Mouse (Mus musculus) lung, embryonic 16.5 days (tissue): ENCODE data around the gene Dscaml1. TPM values are rescaled to one million over a fixed set of nuclear protein-coding genes. Genes with fewer than 3 reads are reported as not detected.

Source experiments
- ATAC-seq: fragments of 200-750 bp; cut with Nextera tagmentation; 2 replicates; pipeline ENCODE4 v1.8.0; 2017; ENCODE audit warnings: low read depth, mild to moderate bottlenecking, moderate library complexity
- H3K27ac ChIP-seq: fragments of 300-500 bp; sonication (generic); 2 replicates; pipeline ENCODE4 v1.5.1; 2014; ENCODE audit warnings: mild to moderate bottlenecking, control low read depth, low read length
- H3K27me3 ChIP-seq: fragments of 300-500 bp; sonication (generic); 2 replicates; pipeline ENCODE4 v1.6.1; 2014; ENCODE audit warnings: low read depth, low read length, mixed read lengths; ENCODE audit not compliant: control insufficient read depth, insufficient read depth
- H3K36me3 ChIP-seq: fragments of 300-500 bp; sonication (generic); 2 replicates; pipeline ENCODE4 v1.6.1; 2014; ENCODE audit warnings: low read length; ENCODE audit not compliant: control insufficient read depth, insufficient read depth
- H3K4me1 ChIP-seq: fragments of 300-500 bp; sonication (generic); replicated peaks from 2 replicates; pipeline ENCODE4 v1.6.1; 2014; ENCODE audit warnings: low read length, mixed read lengths; ENCODE audit not compliant: control insufficient read depth, insufficient read depth
- H3K4me2 ChIP-seq: fragments of 300-500 bp; sonication (generic); 2 replicates; pipeline ENCODE4 v1.6.1; 2014; ENCODE audit warnings: low read depth, low read length, control low read depth
- H3K4me3 ChIP-seq: fragments of 300-500 bp; sonication (generic); 2 replicates; pipeline ENCODE4 v1.5.1; 2014; ENCODE audit warnings: mild to moderate bottlenecking, low read length, control low read depth
- H3K9ac ChIP-seq: fragments of 300-500 bp; sonication (generic); 2 replicates; pipeline ENCODE4 v1.6.1; 2014; ENCODE audit warnings: low read length, control low read depth
- H3K9me3 ChIP-seq: fragments of 300-500 bp; sonication (generic); 2 replicates; pipeline ENCODE4 v1.6.1; 2016; ENCODE audit warnings: low read length; ENCODE audit not compliant: control insufficient read depth
- WGBS: fragments of 180-500 bp; shearing (Covaris S2); extraction: QIAGEN DNeasy Blood & Tissue Kit; methylation state at CpG from one replicate; pipeline ENCODE4 v1.1.7; 2014; 5-methylcytosine and 5-hydroxymethylcytosine counted together
- polyA plus RNA-seq: library from polyadenylated mRNA; unstranded; fragments of >200 nt; fragmentation: Nextera tagmentation; extraction: Ambion mirVana; gene quantifications from 2 replicates; pipeline ENCODE4 v1.2.1, GENCODE M21; 2015

Dscaml1 gene
- polyA plus RNA-seq, 1 experiment from 2014 or later: 0.18 TPM

DNA sequence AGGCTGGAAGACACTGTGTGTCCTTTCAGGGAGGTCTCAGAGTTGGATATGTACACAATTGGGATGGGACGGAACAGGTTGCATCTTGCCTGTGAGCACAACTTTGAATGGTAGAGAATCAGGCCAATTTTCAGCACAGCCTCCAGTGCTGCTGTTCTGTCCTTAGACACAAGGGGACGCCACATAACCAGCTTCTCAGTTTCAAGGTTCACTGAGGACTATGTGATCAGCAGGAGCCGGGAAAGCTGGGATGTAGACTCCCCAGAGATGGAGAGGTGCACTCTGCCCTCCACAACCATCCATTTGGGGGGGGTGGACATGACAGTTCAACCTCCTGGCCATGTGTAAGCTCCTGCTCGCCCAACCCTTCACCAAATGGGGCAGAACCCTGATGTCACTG lies 10.5 kb upstream of the Dscaml1 start:
- Histone ChIP-seq H3K4me3 (no peak overlapping the region), H3K9ac (no peak overlapping the region), H3K27ac (no peak overlapping the region), H3K36me3 (no peaks in the 10 kb centered on the region), H3K27me3 (no peaks in the 10 kb centered on the region), H3K4me2 (no peak overlapping the region), H3K9me3 (no peaks in the 10 kb centered on the region), H3K4me1 (no peaks in the 10 kb centered on the region)
- ATAC-seq: no peak
- 38% methylated on average over 4 of the region's 4 CpGs for WGBS

DNA sequence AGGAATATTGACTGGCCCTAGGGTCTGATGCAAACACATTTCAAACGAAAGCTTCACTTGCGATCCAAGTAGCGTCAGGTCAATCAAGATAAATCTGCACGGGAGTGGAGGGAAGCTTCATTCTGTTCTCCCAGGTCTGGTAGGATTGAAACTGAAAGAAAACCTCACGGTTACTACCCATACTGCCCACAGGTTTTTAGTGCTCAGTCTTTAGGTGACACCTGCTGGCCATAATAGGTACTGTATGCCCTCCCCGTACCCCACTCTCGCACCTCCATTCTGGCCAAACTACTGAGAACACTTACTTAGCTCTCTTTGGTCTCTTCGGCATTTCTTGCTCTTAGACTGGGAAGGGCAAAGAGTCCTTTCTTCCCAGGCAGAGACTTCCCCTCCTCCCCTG lies 9.2 kb upstream of the Dscaml1 start:
- H3K36me3 ChIP-seq: no peaks in the 10 kb centered on the region
- peak overlapping the region; percentile 37 for H3K4me2 ChIP-seq
- no peaks in the 10 kb centered on the region for H3K9me3 ChIP-seq
- no peak overlapping the region for H3K27ac ChIP-seq
- H3K4me1 ChIP-seq: no peaks in the 10 kb centered on the region
- H3K4me3 ChIP-seq: peak overlapping the region; percentile 34
- 16% methylated on average over 8 of the region's 8 CpGs for WGBS
- H3K27me3 ChIP-seq: no peaks in the 10 kb centered on the region
- no peak for ATAC-seq
- H3K9ac ChIP-seq: peak overlapping the region; percentile 49

- H3K4me3 ChIP-seq: no peak overlapping the region
- H3K9ac ChIP-seq: no peak overlapping the region
- H3K9me3 ChIP-seq: no peaks in the 10 kb centered on the region
- no peak overlapping the region for H3K27ac ChIP-seq
- H3K4me2 ChIP-seq: no peak overlapping the region
- no peak for ATAC-seq
- no peaks in the 10 kb centered on the region for H3K27me3 ChIP-seq
- no peaks in the 10 kb centered on the region for H3K4me1 ChIP-seq
- H3K36me3 ChIP-seq: no peaks in the 10 kb centered on the region
- 54% methylated on average over 8 of the region's 8 CpGs for WGBS
Observed at GRCm38 (mm10) chr9:45418252-45418651, 8.2 kb upstream of the Dscaml1 start.

DNA sequence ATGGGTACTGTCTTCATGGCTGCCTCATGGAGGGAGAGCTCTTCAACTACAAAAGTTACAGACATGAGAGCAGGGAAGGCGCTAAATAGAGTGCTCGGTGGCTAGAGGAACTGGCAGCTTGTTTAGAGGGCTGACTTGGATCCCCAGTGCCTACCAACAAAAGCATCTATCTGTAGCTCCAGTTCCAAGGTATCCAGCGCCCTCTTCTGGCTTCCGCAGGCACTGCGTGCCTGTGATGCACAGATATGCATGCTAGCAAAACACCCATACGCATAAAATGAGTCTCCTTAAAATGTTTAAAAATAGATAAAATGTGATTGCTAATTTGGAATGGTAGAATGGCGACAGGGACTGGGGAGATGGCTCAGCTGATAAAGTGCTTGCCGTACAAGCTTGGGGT lies 5.2 kb upstream of the Dscaml1 start:
- no peak overlapping the region for H3K4me3 ChIP-seq
- no peak for ATAC-seq
- no peaks in the 10 kb centered on the region for H3K27me3 ChIP-seq
- H3K36me3 ChIP-seq: no peaks in the 10 kb centered on the region
- H3K4me1 ChIP-seq: no peaks in the 10 kb centered on the region
- WGBS: 67% methylated on average over 8 of the region's 8 CpGs
- H3K27ac ChIP-seq: no peak overlapping the region
- H3K4me2 ChIP-seq: no peak overlapping the region
- no peaks in the 10 kb centered on the region for H3K9me3 ChIP-seq
- H3K9ac ChIP-seq: no peak overlapping the region

DNA sequence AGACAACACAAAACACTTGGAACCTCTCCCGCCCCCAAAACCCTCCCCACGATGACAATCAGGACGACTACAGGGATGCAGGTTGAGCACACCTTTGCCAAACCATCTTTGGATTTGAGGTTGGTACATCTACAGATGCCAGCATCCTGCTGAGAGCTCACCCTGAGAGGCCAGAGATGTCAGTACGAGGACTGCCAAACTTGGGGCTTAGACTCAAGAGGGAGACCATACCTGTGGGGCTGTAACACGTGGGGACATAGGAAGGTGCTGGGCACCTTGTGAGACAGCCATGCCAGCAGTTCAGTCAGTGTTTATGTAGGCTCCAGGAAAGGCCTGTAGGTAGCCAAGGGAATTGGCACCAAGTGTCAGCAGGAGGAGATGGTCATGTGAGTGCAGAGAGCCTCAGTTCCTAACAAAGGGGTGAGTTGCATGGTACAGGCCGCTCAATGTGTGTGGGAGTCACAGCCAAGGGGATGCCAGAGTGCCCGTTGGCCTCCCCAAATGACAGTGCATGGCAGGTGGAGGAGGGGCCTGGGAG lies 3.6 kb upstream of the Dscaml1 start:
- Histone ChIP-seq H3K4me2 (no peak overlapping the region), H3K9ac (no peak overlapping the region), H3K27ac (no peak overlapping the region), H3K4me3 (no peak overlapping the region), H3K27me3 (no peaks in the 10 kb centered on the region), H3K9me3 (no peaks in the 10 kb centered on the region), H3K36me3 (no peaks in the 10 kb centered on the region), H3K4me1 (no peaks in the 10 kb centered on the region)
- WGBS: 64% methylated on average over 7 of the region's 7 CpGs
- no peak for ATAC-seq

DNA sequence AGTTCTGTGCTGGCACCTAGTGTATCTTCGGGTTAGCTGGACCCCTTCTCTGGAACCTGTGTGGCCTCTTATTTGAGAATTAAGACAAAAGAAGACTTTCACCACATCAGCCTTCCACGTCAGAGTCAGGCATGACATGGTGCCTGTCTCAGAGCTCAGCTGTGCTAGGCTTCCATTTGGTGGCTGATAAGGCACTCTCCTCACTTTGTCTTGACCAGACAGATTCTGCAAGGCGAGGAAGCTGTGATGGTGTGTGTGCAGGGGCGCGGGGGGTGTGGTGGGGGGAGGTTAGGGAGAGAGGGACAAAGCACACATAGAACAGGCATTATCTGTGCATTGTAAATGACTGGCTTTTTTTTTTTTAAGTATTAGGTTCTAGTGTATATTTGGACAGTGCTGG lies 3.0 kb downstream of the Dscaml1 start:
- no peaks in the 10 kb centered on the region for H3K9me3 ChIP-seq
- WGBS: 17% methylated on average over 5 of the region's 5 CpGs
- H3K9ac ChIP-seq: no peak overlapping the region
- no peaks in the 10 kb centered on the region for H3K36me3 ChIP-seq
- peaks cover 5% of the 10 kb centered on the region for H3K4me1 ChIP-seq
- H3K4me3 ChIP-seq: no peak overlapping the region
- H3K27ac ChIP-seq: no peak overlapping the region
- H3K4me2 ChIP-seq: no peak overlapping the region
- H3K27me3 ChIP-seq: peaks cover 49% of the 10 kb centered on the region
- no peak for ATAC-seq

- H3K4me2 ChIP-seq: peak overlapping the region; percentile 55
- H3K4me1 ChIP-seq: peaks cover 5% of the 10 kb centered on the region
- H3K9ac ChIP-seq: no peak overlapping the region
- peak overlapping the region; percentile 39 for H3K4me3 ChIP-seq
- H3K9me3 ChIP-seq: no peaks in the 10 kb centered on the region
- H3K27ac ChIP-seq: no peak overlapping the region
- H3K27me3 ChIP-seq: peaks cover 49% of the 10 kb centered on the region
- ATAC-seq: no peak
- H3K36me3 ChIP-seq: no peaks in the 10 kb centered on the region
- whole genome bisulfite sequencing: 2% methylated on average over 54 of the region's 54 CpGs
Observed at GRCm38 (mm10) chr9:45429951-45430697, 3.7 kb downstream of the Dscaml1 start.

DNA sequence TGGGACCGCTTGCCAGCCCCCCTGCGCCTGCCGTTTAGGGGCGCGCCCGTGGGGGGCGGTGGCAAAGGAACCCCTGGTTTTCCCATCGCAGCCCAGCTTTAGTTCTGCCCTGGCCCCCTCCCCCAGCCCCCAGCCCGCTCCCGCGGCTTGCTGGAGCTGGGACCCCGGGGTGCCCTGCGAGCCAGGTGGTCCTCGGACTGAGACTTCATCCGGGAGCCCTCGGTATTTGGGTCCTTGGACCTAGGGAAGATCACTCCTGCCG lies 4.2 kb downstream of the Dscaml1 start:
- H3K27me3 ChIP-seq: peaks cover 49% of the 10 kb centered on the region
- WGBS: 2% methylated on average over 14 of the region's 17 CpGs
- ATAC-seq: no peak

DNA sequence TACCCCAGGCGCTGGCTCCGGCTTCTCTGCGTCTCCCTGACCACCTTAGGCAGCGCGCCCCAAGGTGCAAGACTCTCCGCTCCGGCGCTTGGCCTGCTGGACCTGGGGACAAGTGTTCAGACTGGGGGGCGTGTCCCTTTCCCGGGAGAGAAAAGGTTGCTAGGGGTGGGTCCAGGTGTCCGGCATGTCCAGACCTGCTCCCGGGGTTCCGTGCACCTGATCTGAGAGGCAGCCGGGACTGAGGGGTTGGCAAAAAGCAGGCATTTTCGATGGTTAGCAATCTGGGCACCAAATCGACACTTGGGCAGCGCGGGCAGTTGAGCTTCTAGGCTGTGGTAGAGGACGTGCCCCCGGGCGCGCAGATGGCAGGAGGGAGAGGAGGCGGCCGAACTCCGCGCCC lies 4.7 kb downstream of the Dscaml1 start:
- Histone ChIP-seq H3K27me3 (peaks cover 49% of the 10 kb centered on the region), H3K4me1 (peaks cover 5% of the 10 kb centered on the region), H3K27ac (no peak overlapping the region), H3K9me3 (no peaks in the 10 kb centered on the region), H3K9ac (no peak overlapping the region), H3K4me3 (peak overlapping the region; percentile 39), H3K4me2 (peak overlapping the region; percentile 55), H3K36me3 (no peaks in the 10 kb centered on the region)
- 5% methylated on average over 24 of the region's 26 CpGs for WGBS
- ATAC-seq: no peak

More for the DNA sequence above, 4.2 kb downstream of the Dscaml1 start:
- H3K36me3 ChIP-seq: no peaks in the 10 kb centered on the region
- peak overlapping the region; percentile 55 for H3K4me2 ChIP-seq
- H3K4me1 ChIP-seq: peaks cover 5% of the 10 kb centered on the region
- H3K27ac ChIP-seq: no peak overlapping the region
- H3K4me3 ChIP-seq: peak overlapping the region; percentile 39
- no peaks in the 10 kb centered on the region for H3K9me3 ChIP-seq
- no peak overlapping the region for H3K9ac ChIP-seq
